Mouse (Mus musculus) liver, adult 2 months (tissue): ENCODE results near the gene Sars.

Source experiments
- CTCF ChIP-seq: fragments of 200-500 bp; IDR thresholded peaks from 2 replicates; pipeline ENCODE4 v1.5.1; 2011; ENCODE audit warnings: low read depth, low read length, control low read depth
- POLR2A ChIP-seq: fragments of 200-500 bp; IDR thresholded peaks from 2 replicates; pipeline ENCODE4 v1.6.1; 2011; ENCODE audit warnings: low read length, control low read depth; ENCODE audit not compliant: insufficient read depth; ENCODE audit errors: extremely low read depth

- TF ChIP-seq POLR2A = no peak
- TF ChIP-seq CTCF = no peak
Observed at GRCm38 (mm10) chr3:108392299-108392698, 52.7 kb downstream of the Sars start.
